Mouse (Mus musculus) subcutaneous adipose tissue, adult 2 months (tissue): ENCODE data around the gene Gm11487. TPM values are rescaled to one million over a fixed set of nuclear protein-coding genes. Genes with fewer than 3 reads are reported as not detected.

ENCODE experiments used
- polyA plus RNA-seq: library from polyadenylated mRNA; depleted of rRNA; stranded (reverse); fragments of >200 nt; gene quantifications from 2 replicates; pipeline ENCODE4 v1.2.3, GENCODE M21; 2012; ENCODE audit warnings: low replicate concordance; rRNA removed

Gene Gm11487
- polyA plus RNA-seq: not detected in 2 replicates

GRCm38 (mm10) chr4:73404972-73405371, at the start of gene Gm11487:
Gm11487 (minus strand) TSS chr4:73405072.

Other genes with a start within 250 kb of the Gm11487 start
- gene Gm11238, start 202.8 kb upstream of the Gm11487 start, polyA plus RNA-seq: not detected in 2 replicates
- gene Gm11237, start 217.9 kb upstream of the Gm11487 start, polyA plus RNA-seq: not detected in 2 replicates
- not detected in 2 replicates for gene Gm11236, start 233.0 kb upstream of the Gm11487 start, polyA plus RNA-seq